Mouse (Mus musculus) limb, embryonic 13.5 days (tissue): ENCODE results near the gene Fkrp. TPM values are rescaled to one million over a fixed set of nuclear protein-coding genes. Genes with fewer than 3 reads are reported as not detected.
A peak's percentile ranks its signal among the peaks of the same experiment; 100 is the strongest.

ENCODE experiments used
- ATAC-seq: fragments of 200-750 bp; cut with Nextera tagmentation; 2 replicates; pipeline ENCODE4 v1.8.0; 2017; ENCODE audit warnings: low read depth, moderate number of reproducible peaks, moderate TSS enrichment; ENCODE audit not compliant: low FRiP score
- H3K27ac ChIP-seq: fragments of 300-500 bp; sonication (generic); 2 replicates; pipeline ENCODE4 v1.5.1; 2015; ENCODE audit warnings: inconsistent platforms, mild to moderate bottlenecking, moderate library complexity
- H3K27me3 ChIP-seq: fragments of 300-500 bp; sonication (generic); 2 replicates; pipeline ENCODE4 v1.6.1; 2015; ENCODE audit warnings: mild to moderate bottlenecking, inconsistent platforms
- H3K36me3 ChIP-seq: fragments of 300-500 bp; sonication (generic); 2 replicates; pipeline ENCODE4 v1.6.1; 2015; ENCODE audit warnings: inconsistent platforms, mild to moderate bottlenecking, moderate library complexity
- H3K4me1 ChIP-seq: fragments of 300-500 bp; sonication (generic); 2 replicates; pipeline ENCODE4 v1.6.1; 2015; ENCODE audit warnings: inconsistent platforms
- H3K4me2 ChIP-seq: fragments of 300-500 bp; sonication (generic); replicated peaks from 2 replicates; pipeline ENCODE4 v1.6.1; 2015; ENCODE audit warnings: inconsistent platforms, mild to moderate bottlenecking, moderate library complexity
- H3K4me3 ChIP-seq: fragments of 300-500 bp; sonication (generic); 2 replicates; pipeline ENCODE4 v1.5.1; 2015; ENCODE audit warnings: moderate library complexity, mild to moderate bottlenecking, inconsistent platforms
- H3K9ac ChIP-seq: fragments of 300-500 bp; sonication (generic); 2 replicates; pipeline ENCODE4 v1.6.1; 2015; ENCODE audit warnings: mild to moderate bottlenecking, inconsistent platforms
- H3K9me3 ChIP-seq: fragments of 300-500 bp; sonication (generic); 2 replicates; pipeline ENCODE4 v1.6.1; 2016; ENCODE audit warnings: inconsistent platforms
- WGBS: fragments of 180-500 bp; shearing (Covaris S2); methylation state at CpG from one replicate; pipeline ENCODE4 v1.1.7; 2015; 5-methylcytosine and 5-hydroxymethylcytosine counted together
- polyA plus RNA-seq: library from polyadenylated mRNA; unstranded; fragments of >200 nt; fragmentation: Nextera tagmentation; extraction: Ambion mirVana; gene quantifications from 2 replicates; pipeline ENCODE4 v1.2.1, GENCODE M21; 2015

Fkrp gene
- polyA plus RNA-seq, 1 experiment from 2014 or later, result 33.3 TPM

GRCm38 (mm10) chr7:16826571-16826970 lies 10.0 kb upstream of the Fkrp start:
- H3K4me3 ChIP-seq, result no peak overlapping the region
- ATAC-seq, result no peak

GRCm38 (mm10) chr7:16825785-16826184 lies 9.3 kb upstream of the Fkrp start:
- Histone ChIP-seq H3K4me2 (no peak overlapping the region), H3K27me3 (no peaks in the 10 kb centered on the region), H3K9me3 (no peaks in the 10 kb centered on the region), H3K36me3 (peaks cover 85% of the 10 kb centered on the region), H3K4me3 (no peak overlapping the region), H3K4me1 (peaks cover 18% of the 10 kb centered on the region), H3K27ac (no peak overlapping the region), H3K9ac (no peak overlapping the region)
- 83% methylated on average over 10 of the region's 10 CpGs for WGBS
- no peak for ATAC-seq

More at GRCm38 (mm10) chr7:16826571-16826970, 10.0 kb upstream of the Fkrp start:
- 68% methylated on average over 5 of the region's 5 CpGs for WGBS
- Histone ChIP-seq H3K4me2 (no peak overlapping the region), H3K9me3 (no peaks in the 10 kb centered on the region), H3K9ac (peak overlapping the region; percentile 20; the same call in 1 of the 2 replicates), H3K4me1 (peaks cover 10% of the 10 kb centered on the region; the same call in 1 of the 2 replicates), H3K36me3 (peaks cover 93% of the 10 kb centered on the region), H3K27ac (no peak overlapping the region), H3K27me3 (no peaks in the 10 kb centered on the region)

- H3K27ac ChIP-seq, result no peak overlapping the region
- no peak overlapping the region for H3K9ac ChIP-seq
- peaks cover 38% of the 10 kb centered on the region for H3K4me1 ChIP-seq
- 71% methylated on average over 5 of the region's 5 CpGs for WGBS
- no peaks in the 10 kb centered on the region for H3K27me3 ChIP-seq
- no peak overlapping the region for H3K4me3 ChIP-seq
- no peak for ATAC-seq
- peaks cover 64% of the 10 kb centered on the region for H3K36me3 ChIP-seq
- no peak overlapping the region for H3K4me2 ChIP-seq
- H3K9me3 ChIP-seq, result no peaks in the 10 kb centered on the region
Measured at GRCm38 (mm10) chr7:16823734-16824133, 7.2 kb upstream of the Fkrp start.

- peaks cover 44% of the 10 kb centered on the region for H3K36me3 ChIP-seq
- no peaks in the 10 kb centered on the region for H3K9me3 ChIP-seq
- H3K9ac ChIP-seq, result no peak overlapping the region
- 71% methylated on average over 4 of the region's 4 CpGs for WGBS
- no peak for ATAC-seq
- H3K27me3 ChIP-seq, result no peaks in the 10 kb centered on the region
- no peak overlapping the region for H3K4me3 ChIP-seq
- peaks cover 57% of the 10 kb centered on the region for H3K4me1 ChIP-seq
- H3K27ac ChIP-seq, result no peak overlapping the region
- no peak overlapping the region for H3K4me2 ChIP-seq
Measured at GRCm38 (mm10) chr7:16821669-16822101, 5.2 kb upstream of the Fkrp start.

GRCm38 (mm10) chr7:16821091-16821490 lies 4.6 kb upstream of the Fkrp start:
- H3K4me3 ChIP-seq, result no peak overlapping the region
- no peak overlapping the region for H3K27ac ChIP-seq
- H3K36me3 ChIP-seq, result peaks cover 38% of the 10 kb centered on the region
- H3K4me2 ChIP-seq, result no peak overlapping the region
- WGBS, result 24% methylated on average over 3 of the region's 3 CpGs
- H3K4me1 ChIP-seq, result peaks cover 57% of the 10 kb centered on the region
- H3K9me3 ChIP-seq, result no peaks in the 10 kb centered on the region
- ATAC-seq, result no peak
- H3K27me3 ChIP-seq, result no peaks in the 10 kb centered on the region
- peak overlapping the region; percentile 43; the same call in 1 of the 2 replicates for H3K9ac ChIP-seq

- Histone ChIP-seq H3K36me3 (peaks cover 30% of the 10 kb centered on the region), H3K9ac (no peak overlapping the region), H3K9me3 (no peaks in the 10 kb centered on the region), H3K4me1 (peaks cover 63% of the 10 kb centered on the region), H3K4me3 (no peak overlapping the region), H3K27me3 (no peaks in the 10 kb centered on the region), H3K27ac (no peak overlapping the region), H3K4me2 (no peak overlapping the region)
- 66% methylated on average over 5 of the region's 5 CpGs for WGBS
- ATAC-seq, result no peak
Measured at GRCm38 (mm10) chr7:16820271-16820763, 3.8 kb upstream of the Fkrp start.

GRCm38 (mm10) chr7:16819794-16820193 lies 3.3 kb upstream of the Fkrp start:
- H3K9me3 ChIP-seq, result no peaks in the 10 kb centered on the region
- no peak overlapping the region for H3K27ac ChIP-seq
- peaks cover 25% of the 10 kb centered on the region for H3K36me3 ChIP-seq
- no peaks in the 10 kb centered on the region for H3K27me3 ChIP-seq
- no peak overlapping the region for H3K4me2 ChIP-seq
- ATAC-seq, result no peak
- H3K4me1 ChIP-seq, result peaks cover 68% of the 10 kb centered on the region
- H3K4me3 ChIP-seq, result no peak overlapping the region
- 76% methylated on average over 5 of the region's 5 CpGs for WGBS
- H3K9ac ChIP-seq, result no peak overlapping the region

GRCm38 (mm10) chr7:16817693-16818092 lies 1.2 kb upstream of the Fkrp start:
- Histone ChIP-seq H3K9ac (peak overlapping the region; percentile 99), H3K36me3 (peaks cover 23% of the 10 kb centered on the region), H3K9me3 (no peaks in the 10 kb centered on the region), H3K27me3 (peaks cover 6% of the 10 kb centered on the region), H3K4me2 (peak overlapping the region; percentile 98), H3K4me1 (peaks cover 68% of the 10 kb centered on the region), H3K27ac (no peak overlapping the region), H3K4me3 (peak overlapping the region; percentile 82)
- 62% methylated on average over 3 of the region's 3 CpGs for WGBS
- ATAC-seq, result no peak

GRCm38 (mm10) chr7:16816078-16816474 lies 456 bp downstream of the Fkrp start:
- Histone ChIP-seq H3K36me3 (peaks cover 20% of the 10 kb centered on the region), H3K4me3 (peak overlapping the region; percentile 82), H3K27ac (peak overlapping the region; percentile 97), H3K4me2 (peak overlapping the region; percentile 98), H3K9me3 (no peaks in the 10 kb centered on the region), H3K27me3 (peaks cover 21% of the 10 kb centered on the region), H3K9ac (peak overlapping the region; percentile 99), H3K4me1 (peaks cover 65% of the 10 kb centered on the region)
- WGBS, result under 1% methylated on average over 54 of the region's 55 CpGs
- peak; percentile 82 for ATAC-seq

- WGBS, result 4% methylated on average over 1 of the region's 1 CpGs
- no peaks in the 10 kb centered on the region for H3K9me3 ChIP-seq
- peaks cover 28% of the 10 kb centered on the region for H3K27me3 ChIP-seq
- H3K4me2 ChIP-seq, result peak within 1 kb of the TSS; percentile 98
- ATAC-seq, result peak; percentile 48
- peak within 1 kb of the TSS; percentile 99 for H3K9ac ChIP-seq
- H3K27ac ChIP-seq, result peak within 1 kb of the TSS; percentile 97
- peak within 1 kb of the TSS; percentile 82 for H3K4me3 ChIP-seq
- H3K36me3 ChIP-seq, result peaks cover 25% of the 10 kb centered on the region
- peaks cover 65% of the 10 kb centered on the region for H3K4me1 ChIP-seq
Measured at GRCm38 (mm10) chr7:16815351-16815941, 1.1 kb downstream of the Fkrp start, which contains the start of gene Strn4. TSS of gene Strn4 (plus strand) at chr7:16815889.

- Histone ChIP-seq H3K36me3 (peaks cover 44% of the 10 kb centered on the region), H3K4me1 (peaks cover 41% of the 10 kb centered on the region), H3K27ac (no peak overlapping the region), H3K9ac (no peak overlapping the region), H3K9me3 (no peaks in the 10 kb centered on the region), H3K4me2 (no peak overlapping the region), H3K4me3 (no peak overlapping the region), H3K27me3 (peaks cover 31% of the 10 kb centered on the region)
- WGBS, result 77% methylated on average over 2 of the region's 2 CpGs
- ATAC-seq, result no peak
Measured at GRCm38 (mm10) chr7:16812505-16812904, 4.0 kb downstream of the Fkrp start.

- Histone ChIP-seq H3K9ac (peak overlapping the region; percentile 67), H3K9me3 (no peaks in the 10 kb centered on the region), H3K4me3 (peak overlapping the region; percentile 49), H3K27ac (no peak overlapping the region), H3K27me3 (peaks cover 31% of the 10 kb centered on the region), H3K4me1 (peaks cover 34% of the 10 kb centered on the region), H3K36me3 (peaks cover 50% of the 10 kb centered on the region), H3K4me2 (peak overlapping the region; percentile 98)
- WGBS, result 18% methylated on average over 17 of the region's 17 CpGs
- no peak for ATAC-seq
Measured at GRCm38 (mm10) chr7:16811649-16812070, 4.9 kb downstream of the Fkrp start.
